In the genomic region with DNA sequence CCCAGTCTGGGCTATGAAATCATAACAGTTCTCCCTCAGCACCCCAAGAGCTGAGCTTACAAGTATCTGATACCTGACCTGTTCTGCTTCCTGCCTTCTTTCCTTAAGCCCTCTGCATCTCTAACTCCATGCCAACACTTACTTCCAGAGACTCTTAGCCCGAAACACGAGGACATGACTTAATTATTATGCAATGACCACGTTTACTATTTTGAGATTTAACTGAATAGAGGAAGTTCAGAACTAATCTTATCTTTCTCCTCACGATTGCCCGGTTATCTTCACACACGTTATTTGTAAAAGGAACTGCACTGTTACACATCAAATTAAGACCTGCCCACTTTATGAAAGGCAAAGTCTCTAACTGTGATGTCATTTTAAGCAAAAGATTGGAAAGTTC, we compare ENCODE assay signal across 28 mouse cellular contexts. TPM values are rescaled to one million over a fixed set of nuclear protein-coding genes. Genes with fewer than 3 reads are reported as not detected.
DNase-seq lines count a peak whose midpoint lies in the region; ATAC-seq and TF ChIP-seq lines count a peak whose summit lies in the region.
"Had no signal": no experiment of that assay in that cellular context is flagged by ENCODE, and none has a peak within 500 bp of the region (broad histone marks: within the 10 kb centered on the region; RNA-seq: fewer than 3 reads in every experiment).

No protein-coding gene starts in this region.

- H3K27me3 ChIP-seq in heart, embryonic 15.5 days: no peaks in the 10 kb centered on the region
- no peaks in the 10 kb centered on the region for H3K27me3 ChIP-seq in liver, postnatal 0 days (ENCODE audit: insufficient read depth, low read length)
- no peaks in the 10 kb centered on the region for H3K27me3 ChIP-seq in liver, embryonic 12.5 days (replicated peaks)
- H3K27me3 ChIP-seq in MEL (ENCODE audit: control insufficient read depth in 1 of 2, insufficient read depth in 2 of 2, low read length in 2 of 2): no peaks in the 10 kb centered on the region
- H3K27me3 ChIP-seq: stomach, embryonic 15.5 days had no signal

- TF ChIP-seq CTCF in liver, postnatal 0 days (IDR thresholded peaks at IDR 0.05; ENCODE audit: low read depth): no peak
- no peak for TF ChIP-seq CTCF in MEL (IDR thresholded peaks at IDR 0.05 in 2 of 3, conservative IDR thresholded peaks at IDR 0.05 in 1 of 3; ENCODE audit: control insufficient read depth in 1 of 3, insufficient read depth in 1 of 3, low read depth in 2 of 3, low read length in 3 of 3, poor library complexity in 1 of 3, severe bottlenecking in 1 of 3)

- TF ChIP-seq EP300 in liver, postnatal 0 days (IDR thresholded peaks at IDR 0.05; ENCODE audit: low read depth): no peak
- peak; percentile 88 to 91 for TF ChIP-seq EP300 in MEL (IDR thresholded peaks at IDR 0.05; ENCODE audit: low read depth in 1 of 2, low read length in 2 of 2)

- H3K9me3 ChIP-seq in heart, embryonic 15.5 days (replicated peaks): no peaks in the 10 kb centered on the region
- no peaks in the 10 kb centered on the region for H3K9me3 ChIP-seq in liver, postnatal 0 days (ENCODE audit: low read length)
- no peaks in the 10 kb centered on the region for H3K9me3 ChIP-seq in liver, embryonic 12.5 days (replicated peaks)
- H3K9me3 ChIP-seq in MEL (replicated peaks; ENCODE audit: insufficient read depth, low read length): no peaks in the 10 kb centered on the region
- H3K9me3 ChIP-seq: forebrain, embryonic 10.5 days; hindbrain, embryonic 10.5 days; stomach, embryonic 15.5 days had no signal

- ATAC-seq in heart, embryonic 15.5 days (replicated peaks; ENCODE audit: insufficient number of reproducible peaks, insufficient read depth, low FRiP score, low read depth): no peak
- ATAC-seq in liver, postnatal 0 days: no peak
- ATAC-seq in liver, embryonic 12.5 days: no peak
- ATAC-seq in megakaryocyte, adult 5-6 weeks (ENCODE audit: poor library complexity, severe bottlenecking): peak; percentile 71
- ATAC-seq: forebrain, postnatal 0 days had no signal

- TF ChIP-seq POLR2A in MEL (IDR thresholded peaks at IDR 0.05; ENCODE audit: control insufficient read depth in 1 of 2, insufficient read depth in 1 of 2, low read depth in 1 of 2, low read length in 2 of 2, poor library complexity in 1 of 2): no peak

- no peak overlapping the region for H3K9ac ChIP-seq in heart, embryonic 15.5 days
- no peak overlapping the region for H3K9ac ChIP-seq in liver, postnatal 0 days (replicated peaks)
- H3K9ac ChIP-seq in liver, embryonic 12.5 days: no peak overlapping the region
- peak overlapping the region; percentile 34; the same call in 1 of the 2 replicates for H3K9ac ChIP-seq in MEL (ENCODE audit: control insufficient read depth, low read depth, low read length, poor library complexity, severe bottlenecking)
- H3K9ac ChIP-seq: forebrain, postnatal 0 days; stomach, embryonic 15.5 days had no signal

- H3K4me2 ChIP-seq in heart, embryonic 15.5 days: no peak overlapping the region
- 0 out of 2 replicates have a peak overlapping the region, but pooled peaks have one; percentile 6 for H3K4me2 ChIP-seq in liver, postnatal 0 days (ENCODE audit: low read depth, low read length)
- H3K4me2 ChIP-seq in liver, embryonic 12.5 days: no peak overlapping the region
- H3K4me2 ChIP-seq: midbrain, embryonic 11.5 days; stomach, embryonic 15.5 days had no signal

- intact Hi-C loops in heart, postnatal 25 days (cut with DNase I): no loop called here

- DNase-seq in heart, postnatal 25 days (ENCODE audit: low spot score): no peak
- DNase-seq in liver, postnatal 0 days: no peak
- peak; percentile 57 for DNase-seq in MEL (ENCODE audit: low read depth, low spot score)
- no peak for DNase-seq in testis, postnatal 14 days (ENCODE audit: low spot score)
- DNase-seq in kidney, adult 8-10 months: no peak
- DNase-seq: adrenal gland, postnatal 25 days; cerebellum, adult 9-11 months; forebrain, postnatal 0 days; gastrocnemius, postnatal 14 days; kidney, adult 18-20 months; lung, postnatal 14 days; right cerebral cortex, adult 18-20 months; right cerebral cortex, postnatal 4 days; thymus, adult 2 months; thymus, postnatal 4 days had no signal

- no peaks in the 10 kb centered on the region for H3K79me2 ChIP-seq in MEL (ENCODE audit: control insufficient read depth, insufficient read depth, low read length, poor library complexity)

- peaks cover 25% of the 10 kb centered on the region for H3K4me1 ChIP-seq in heart, embryonic 15.5 days (replicated peaks)
- no peaks in the 10 kb centered on the region for H3K4me1 ChIP-seq in liver, postnatal 0 days (ENCODE audit: insufficient read depth)
- H3K4me1 ChIP-seq in liver, embryonic 12.5 days: 0 out of 2 replicates have a peak, but pooled peaks cover 6% of the 10 kb centered on the region
- H3K4me1 ChIP-seq in MEL (ENCODE audit: control insufficient read depth in 1 of 2, insufficient read depth in 2 of 2, low read length in 2 of 2): peaks cover 6 to 14% of the 10 kb centered on the region in 2 experiments; a peak in 3 of 4 replicates
- H3K4me1 ChIP-seq: stomach, embryonic 15.5 days had no signal

- peaks cover 32% of the 10 kb centered on the region for H3K36me3 ChIP-seq in heart, embryonic 15.5 days
- H3K36me3 ChIP-seq in liver, postnatal 0 days (replicated peaks; ENCODE audit: insufficient read depth, low read length): peaks cover 8% of the 10 kb centered on the region; the same call in 1 of the 2 replicates
- peaks cover 21% of the 10 kb centered on the region for H3K36me3 ChIP-seq in liver, embryonic 12.5 days
- H3K36me3 ChIP-seq in MEL (ENCODE audit: control insufficient read depth in 1 of 2, insufficient read depth in 2 of 2, low read length in 2 of 2): peaks cover 0 to 14% of the 10 kb centered on the region in 2 experiments; a peak in 2 of 4 replicates
- H3K36me3 ChIP-seq: hindbrain, embryonic 10.5 days had no signal

- peak overlapping the region; percentile 65; the same call in 1 of the 2 replicates for H3K27ac ChIP-seq in heart, embryonic 15.5 days
- no peak overlapping the region for H3K27ac ChIP-seq in liver, postnatal 0 days (ENCODE audit: low read depth)
- H3K27ac ChIP-seq in liver, embryonic 12.5 days: no peak overlapping the region
- H3K27ac ChIP-seq in MEL (ENCODE audit: control insufficient read depth, low read depth, low read length): peak overlapping the region; percentile 62
- H3K27ac ChIP-seq: forebrain, embryonic 10.5 days; heart, adult 2 months; hindbrain, embryonic 10.5 days; kidney, postnatal 0 days; left cerebral cortex, adult 2 months; stomach, embryonic 15.5 days had no signal

- TF ChIP-seq RAD21 in MEL (IDR thresholded peaks at IDR 0.05; ENCODE audit: low read depth, low read length): no peak

- 13% methylated on average over 6 of the region's 6 CpGs for WGBS in heart, embryonic 15.5 days
- WGBS in liver, postnatal 0 days (ENCODE audit: insufficient replicate concordance): 17% methylated on average over 6 of the region's 6 CpGs
- 14% methylated on average over 6 of the region's 6 CpGs for WGBS in liver, embryonic 12.5 days (ENCODE audit: insufficient replicate concordance)

- no peak overlapping the region for H3K4me3 ChIP-seq in heart, embryonic 15.5 days
- H3K4me3 ChIP-seq in liver, postnatal 0 days (ENCODE audit: low read depth, low read length): no peak overlapping the region
- H3K4me3 ChIP-seq in liver, embryonic 12.5 days: no peak overlapping the region
- peak overlapping the region; percentile 17 to 56; a peak in 3 of 4 replicates for H3K4me3 ChIP-seq in MEL (ENCODE audit: control insufficient read depth in 1 of 2, insufficient read depth in 1 of 2, low read depth in 2 of 2, low read length in 2 of 2)
- H3K4me3 ChIP-seq: forebrain, embryonic 10.5 days; heart, adult 2 months; hindbrain, embryonic 10.5 days; left cerebral cortex, adult 2 months; stomach, embryonic 15.5 days had no signal

TF ChIP-seq in MEL, 35 proteins besides CTCF, POLR2A, EP300 and RAD21 (continues in another document):
- TF ChIP-seq ZKSCAN1 (IDR thresholded peaks at IDR 0.05; ENCODE audit: low read depth, low read length) (no peak), E2F4 (IDR thresholded peaks at IDR 0.05; ENCODE audit: borderline replicate concordance, low read depth, low read length) (no peak), NRF1 (IDR thresholded peaks at IDR 0.05; ENCODE audit: insufficient read depth, low read depth, low read length, poor library complexity, severe bottlenecking) (no peak), RCOR1 (IDR thresholded peaks at IDR 0.05; ENCODE audit: low read depth, low read length) (peak; percentile 97), ELF1 (IDR thresholded peaks at IDR 0.05; ENCODE audit: low read depth, low read length) (no peak), KAT2A (conservative IDR thresholded peaks at IDR 0.05; ENCODE audit: low read depth, low read length) (no peak), MXI1 (IDR thresholded peaks at IDR 0.05; ENCODE audit: low read depth, low read length) (peak; percentile 67; the same call in 1 of the 2 replicates), BHLHE40 (IDR thresholded peaks at IDR 0.05; ENCODE audit: borderline replicate concordance, low read depth, low read length) (peak; percentile 90; the same call in 1 of the 2 replicates), UBTF (IDR thresholded peaks at IDR 0.05; ENCODE audit: borderline replicate concordance, insufficient read depth, low read depth, low read length) (no peak), CHD1 (IDR thresholded peaks at IDR 0.05; ENCODE audit: low read depth, low read length) (no peak)

RNA-seq across cellular contexts. Expression of a gene that starts 28.8 kb away (rescaled TPM):
- polyA plus RNA-seq in heart, embryonic 15.5 days (2015; fragmentation: Nextera tagmentation; extraction: Ambion mirVana): 359 and 472 TPM in 2 replicates
- 100 to 1,000 TPM; 136 to 138 TPM for total RNA-seq in heart, postnatal 25 days (2021)
- 54.1 and 59.1 TPM in 2 replicates for polyA plus RNA-seq in liver, postnatal 0 days (2015; fragmentation: Nextera tagmentation; extraction: Ambion mirVana)
- polyA plus RNA-seq in liver, embryonic 12.5 days (2016; fragmentation: Nextera tagmentation; extraction: Ambion mirVana): 68.6 and 70.7 TPM in 2 replicates
- 40.7 and 42.3 TPM in 2 replicates for total RNA-seq in MEL (2012; rRNA removed)
- 100 to 1,000 TPM in 1 of 2 experiments, not detected in 1; 111 TPM for polyA plus RNA-seq in MEL (2012; ENCODE audit: insufficient read depth in 1 of 2, insufficient read length in 2 of 2, low read depth in 1 of 2, low replicate concordance in 2 of 2, missing spikeins in 1 of 2)
- total RNA-seq in megakaryocyte, adult 5-6 weeks (2015): 570 and 686 TPM in 2 replicates
- total RNA-seq in megakaryocyte, adult 5-6 weeks (2017): 409 and 433 TPM in 2 replicates

RNA-seq across cellular contexts. Expression of a gene that starts 28.8 kb away (rescaled TPM):
- 0.92 and 1.6 TPM in 2 replicates for polyA plus RNA-seq in heart, embryonic 15.5 days (2015; fragmentation: Nextera tagmentation; extraction: Ambion mirVana)
- total RNA-seq in heart, postnatal 25 days (2021): under 1 TPM in 1 of 2 experiments, not detected in 1; 0.31 TPM
- 1.6 and 1.9 TPM in 2 replicates for polyA plus RNA-seq in liver, postnatal 0 days (2015; fragmentation: Nextera tagmentation; extraction: Ambion mirVana)
- 0.83 and 1.4 TPM in 2 replicates for polyA plus RNA-seq in liver, embryonic 12.5 days (2016; fragmentation: Nextera tagmentation; extraction: Ambion mirVana)
- total RNA-seq in MEL (2012; rRNA removed): 1.0 and 1.5 TPM in 2 replicates
- polyA plus RNA-seq in MEL (2012; ENCODE audit: insufficient read depth in 1 of 2, insufficient read length in 2 of 2, low read depth in 1 of 2, low replicate concordance in 2 of 2, missing spikeins in 1 of 2): 1 to 10 TPM in 1 of 2 experiments, not detected in 1; 2.3 TPM
- total RNA-seq in megakaryocyte, adult 5-6 weeks (2015): 0.25 and 0.36 TPM in 2 replicates
- 0.53 TPM in 1 of 2 replicates, not detected in the other for total RNA-seq in megakaryocyte, adult 5-6 weeks (2017)
- total RNA-seq: forebrain, postnatal 0 days; heart, adult 2 months; left cerebral cortex, adult 2 months; left cerebral cortex, postnatal 36 days; midbrain, postnatal 0 days had no signal
- polyA plus RNA-seq: neural tube, embryonic 14.5 days had no signal

Comparison
In these comparisons a context has a peak if more than half of its experiments do, and no peak if none do; other contexts are left out.
1. H3K27ac ChIP-seq: peak in heart, embryonic 15.5 days (single experiment) and MEL (single experiment); none in liver, postnatal 0 days (single experiment) and liver, embryonic 12.5 days (single experiment).
2. H3K4me3 ChIP-seq: peak in MEL (2 of 2); none in heart, embryonic 15.5 days (single experiment), liver, postnatal 0 days (single experiment) and liver, embryonic 12.5 days (single experiment).